19 mouse cellular contexts compared by ENCODE assay signal in the genomic region with DNA sequence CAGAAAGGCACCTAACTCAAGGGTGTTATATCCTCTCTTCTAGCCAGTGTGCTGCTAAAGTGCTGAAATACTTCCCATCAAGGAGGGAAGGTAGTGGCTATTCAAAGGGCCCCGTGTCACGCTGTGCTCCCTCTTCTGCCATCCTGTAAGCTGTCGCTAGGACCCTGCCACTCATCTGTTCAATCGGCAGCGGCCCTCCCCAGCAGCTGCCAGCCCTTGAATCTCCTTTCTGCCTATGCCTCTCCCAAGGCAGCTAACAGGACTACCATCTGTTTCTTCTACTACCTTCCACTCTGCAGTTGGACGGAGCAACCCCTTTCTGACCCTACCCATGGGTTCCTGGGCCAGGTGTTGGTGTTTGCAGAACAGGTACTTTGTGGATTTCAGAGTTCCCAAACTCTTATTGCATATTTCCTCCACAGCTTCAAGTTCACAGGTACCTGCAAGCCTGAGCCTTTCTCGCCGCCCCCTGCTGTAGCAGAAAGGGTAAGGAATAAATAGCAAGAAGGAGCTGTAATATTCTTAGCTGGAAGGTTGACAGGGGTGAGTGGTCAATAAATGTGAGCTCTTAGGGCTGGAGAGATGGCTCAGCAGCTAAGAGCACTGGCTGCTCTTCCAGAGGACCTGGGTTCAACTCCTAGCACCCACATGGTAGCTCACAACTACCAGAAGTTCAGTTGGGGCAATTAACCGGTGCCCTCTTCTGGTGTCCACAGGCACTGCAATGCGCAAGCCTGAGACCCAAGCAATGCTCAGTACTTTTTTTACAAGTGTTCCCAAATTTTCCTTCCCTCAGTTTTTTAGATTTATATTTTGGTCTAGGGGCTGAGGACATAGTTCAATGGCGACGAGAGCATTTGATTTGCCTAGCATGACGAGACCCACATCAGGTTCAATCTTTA. TPM values are rescaled to one million over a fixed set of nuclear protein-coding genes. Genes with fewer than 3 reads are reported as not detected.
DNase-seq lines count a peak whose midpoint lies in the region; ATAC-seq and TF ChIP-seq lines count a peak whose summit lies in the region.
"Had no signal": no experiment of that assay in that cellular context is flagged by ENCODE, and none has a peak within 500 bp of the region (broad histone marks: within the 10 kb centered on the region; RNA-seq: fewer than 3 reads in every experiment).

No protein-coding gene starts in this region.

- peak overlapping the region; percentile 45; the same call in 1 of the 2 replicates for H3K27ac ChIP-seq in hindbrain, postnatal 0 days
- no peak overlapping the region for H3K27ac ChIP-seq in hindbrain, embryonic 11.5 days (ENCODE audit: low read depth, low read length)
- H3K27ac ChIP-seq in lung, postnatal 0 days (ENCODE audit: low read length): no peak overlapping the region
- H3K27ac ChIP-seq: hindbrain, embryonic 14.5 days; neural tube, embryonic 15.5 days had no signal

- peaks cover 3% of the 10 kb centered on the region; the same call in 1 of the 2 replicates for H3K36me3 ChIP-seq in hindbrain, postnatal 0 days (ENCODE audit: insufficient read depth, low read length)
- H3K36me3 ChIP-seq in hindbrain, embryonic 11.5 days (ENCODE audit: control insufficient read depth, insufficient read depth, low read length): 0 out of 2 replicates have a peak, but pooled peaks cover 2% of the 10 kb centered on the region
- H3K36me3 ChIP-seq in lung, postnatal 0 days (ENCODE audit: insufficient read depth, low read length): no peaks in the 10 kb centered on the region

- no peak for ATAC-seq in hindbrain, postnatal 0 days
- ATAC-seq in hindbrain, embryonic 11.5 days (ENCODE audit: low FRiP score): no peak
- no peak for ATAC-seq in lung, postnatal 0 days
- no peak for ATAC-seq in megakaryocyte-erythroid progenitor cell, adult 5-6 weeks (replicated peaks; ENCODE audit: low FRiP score, low TSS enrichment, poor library complexity, severe bottlenecking)
- ATAC-seq: forebrain, postnatal 0 days had no signal

- peak; percentile 38; the same call in 1 of the 2 replicates for TF ChIP-seq CTCF in hindbrain, postnatal 0 days (IDR thresholded peaks at IDR 0.05; ENCODE audit: low read depth)
- TF ChIP-seq CTCF in lung, postnatal 0 days (IDR thresholded peaks at IDR 0.05): peak; percentile 24

- H3K4me2 ChIP-seq in hindbrain, postnatal 0 days (ENCODE audit: low read depth, low read length): no peak overlapping the region
- H3K4me2 ChIP-seq in hindbrain, embryonic 11.5 days (replicated peaks; ENCODE audit: low read depth, low read length): no peak overlapping the region
- no peak overlapping the region for H3K4me2 ChIP-seq in lung, postnatal 0 days (replicated peaks; ENCODE audit: low read depth, low read length)
- H3K4me2 ChIP-seq: hindbrain, embryonic 14.5 days; neural tube, embryonic 15.5 days had no signal

- H3K9ac ChIP-seq in hindbrain, postnatal 0 days (replicated peaks; ENCODE audit: low read length): no peak overlapping the region
- no peak overlapping the region for H3K9ac ChIP-seq in hindbrain, embryonic 11.5 days (ENCODE audit: low read depth, low read length)
- H3K9ac ChIP-seq in lung, postnatal 0 days (replicated peaks; ENCODE audit: low read depth): no peak overlapping the region
- H3K9ac ChIP-seq: forebrain, postnatal 0 days; hindbrain, embryonic 14.5 days; liver, embryonic 15.5 days; neural tube, embryonic 15.5 days had no signal

- no peaks in the 10 kb centered on the region for H3K9me3 ChIP-seq in hindbrain, postnatal 0 days (ENCODE audit: low read length)
- no peaks in the 10 kb centered on the region for H3K9me3 ChIP-seq in hindbrain, embryonic 11.5 days (ENCODE audit: control insufficient read depth, low read length)
- no peaks in the 10 kb centered on the region for H3K9me3 ChIP-seq in lung, postnatal 0 days (ENCODE audit: low read length)
- H3K9me3 ChIP-seq: liver, embryonic 15.5 days; neural tube, embryonic 15.5 days had no signal

- peaks cover 16% of the 10 kb centered on the region for H3K4me1 ChIP-seq in hindbrain, postnatal 0 days (ENCODE audit: insufficient read depth, low read length)
- peaks cover 7% of the 10 kb centered on the region; the same call in 1 of the 2 replicates for H3K4me1 ChIP-seq in hindbrain, embryonic 11.5 days (replicated peaks; ENCODE audit: control insufficient read depth, insufficient read depth, low read length)
- H3K4me1 ChIP-seq in lung, postnatal 0 days (ENCODE audit: insufficient read depth, low read depth, low read length): no peaks in the 10 kb centered on the region

- WGBS in hindbrain, postnatal 0 days: 72% methylated on average over 13 of the region's 13 CpGs
- whole genome bisulfite sequencing in hindbrain, embryonic 11.5 days: 87% methylated on average over 13 of the region's 13 CpGs
- WGBS in lung, postnatal 0 days: 95% methylated on average over 13 of the region's 13 CpGs

- DNase-seq in hindbrain, postnatal 0 days (ENCODE audit: low spot score): no peak
- DNase-seq in hindbrain, embryonic 11.5 days (ENCODE audit: low spot score): no peak
- no peak for DNase-seq in lung, postnatal 0 days (ENCODE audit: low spot score)
- DNase-seq in lung, postnatal 14 days: no peak
- DNase-seq in cerebellum, postnatal 10 days: peak; percentile 70 to 81
- DNase-seq in embryo, embryonic 10.5 days (ENCODE audit: low spot score): no peak
- DNase-seq: forebrain, postnatal 0 days; gastrocnemius, postnatal 14 days; right cerebral cortex, adult 18-20 months; thymus, adult 18-20 months had no signal

- no peak overlapping the region for H3K4me3 ChIP-seq in hindbrain, postnatal 0 days (ENCODE audit: low read length)
- H3K4me3 ChIP-seq in hindbrain, embryonic 11.5 days (ENCODE audit: low read depth, low read length): no peak overlapping the region
- H3K4me3 ChIP-seq in lung, postnatal 0 days (ENCODE audit: low read depth, low read length): no peak overlapping the region
- H3K4me3 ChIP-seq: erythroblast, embryonic 14.5 days; liver, embryonic 15.5 days; neural tube, embryonic 15.5 days had no signal

- H3K27me3 ChIP-seq in hindbrain, postnatal 0 days (ENCODE audit: insufficient read depth, low read length): no peaks in the 10 kb centered on the region
- H3K27me3 ChIP-seq in hindbrain, embryonic 11.5 days (ENCODE audit: control insufficient read depth, insufficient read depth, low read length): no peaks in the 10 kb centered on the region
- H3K27me3 ChIP-seq in lung, postnatal 0 days (replicated peaks; ENCODE audit: insufficient read depth, low read length): no peaks in the 10 kb centered on the region
- H3K27me3 ChIP-seq: liver, embryonic 15.5 days; neural tube, embryonic 15.5 days had no signal

- no peak for TF ChIP-seq EP300 in lung, postnatal 0 days (IDR thresholded peaks at IDR 0.05)

RNA-seq across cellular contexts. Expression of gene Shf, which starts 6.1 kb away (rescaled TPM):
- 131 and 134 TPM in 2 replicates for total RNA-seq in hindbrain, postnatal 0 days (2014; rRNA removed)
- 12.2 and 13.0 TPM in 2 replicates for polyA plus RNA-seq in hindbrain, postnatal 0 days (2015; fragmentation: Nextera tagmentation; extraction: Ambion mirVana)
- polyA plus RNA-seq in hindbrain, embryonic 11.5 days (2014; fragmentation: Nextera tagmentation; extraction: Ambion mirVana): 10.3 and 11.7 TPM in 2 replicates
- 1.8 and 2.5 TPM in 2 replicates for polyA plus RNA-seq in lung, postnatal 0 days (2015; fragmentation: Nextera tagmentation; extraction: Ambion mirVana)
- total RNA-seq in megakaryocyte-erythroid progenitor cell, adult 5-6 weeks (2014; fragmentation: Nextera tagmentation): 5.2 and 8.7 TPM in 2 replicates
- total RNA-seq in megakaryocyte-erythroid progenitor cell, adult 5-6 weeks (2017): 1.6 and 13.8 TPM in 2 replicates

RNA-seq across cellular contexts. Expression of gene Duox1, which starts 47.4 kb away (rescaled TPM):
- 0.10 and 0.11 TPM in 2 replicates for total RNA-seq in hindbrain, postnatal 0 days (2014; rRNA removed)
- 0.10 and 0.14 TPM in 2 replicates for polyA plus RNA-seq in hindbrain, postnatal 0 days (2015; fragmentation: Nextera tagmentation; extraction: Ambion mirVana)
- polyA plus RNA-seq in hindbrain, embryonic 11.5 days (2014; fragmentation: Nextera tagmentation; extraction: Ambion mirVana): 0.12 TPM in 1 of 2 replicates, not detected in the other
- polyA plus RNA-seq in lung, postnatal 0 days (2015; fragmentation: Nextera tagmentation; extraction: Ambion mirVana): 0.06 and 0.15 TPM in 2 replicates
- total RNA-seq in megakaryocyte-erythroid progenitor cell, adult 5-6 weeks (2014; fragmentation: Nextera tagmentation): not detected in 2 replicates
- total RNA-seq in megakaryocyte-erythroid progenitor cell, adult 5-6 weeks (2017): not detected in 2 replicates
- total RNA-seq: forebrain, postnatal 0 days; layer of hippocampus, adult 18-20 months had no signal
- polyA plus RNA-seq: erythroblast, embryonic 14.5 days; kidney, embryonic 14.5 days; liver, embryonic 15.5 days had no signal

RNA-seq across cellular contexts. Expression of gene Duoxa1, which starts 49.3 kb away (rescaled TPM):
- total RNA-seq in hindbrain, postnatal 0 days (2014; rRNA removed): not detected in 2 replicates
- 0.35 TPM in 2 replicates for polyA plus RNA-seq in hindbrain, postnatal 0 days (2015; fragmentation: Nextera tagmentation; extraction: Ambion mirVana)
- polyA plus RNA-seq in hindbrain, embryonic 11.5 days (2014; fragmentation: Nextera tagmentation; extraction: Ambion mirVana): 0.07 TPM in 1 of 2 replicates, not detected in the other
- 0.21 TPM in 1 of 2 replicates, not detected in the other for polyA plus RNA-seq in lung, postnatal 0 days (2015; fragmentation: Nextera tagmentation; extraction: Ambion mirVana)
- not detected in 2 replicates for total RNA-seq in megakaryocyte-erythroid progenitor cell, adult 5-6 weeks (2014; fragmentation: Nextera tagmentation)
- total RNA-seq in megakaryocyte-erythroid progenitor cell, adult 5-6 weeks (2017): not detected in 2 replicates
- total RNA-seq: left cerebral cortex, postnatal 14 days had no signal
- polyA plus RNA-seq: erythroblast, embryonic 14.5 days; heart, embryonic 14.5 days; kidney, embryonic 14.5 days; liver, embryonic 15.5 days had no signal

Comparison
In these comparisons a context has a peak if more than half of its experiments do, and no peak if none do; other contexts are left out.
1. DNase-seq: peak in cerebellum, postnatal 10 days (2 of 2); none in hindbrain, postnatal 0 days (single experiment), hindbrain, embryonic 11.5 days (single experiment), lung, postnatal 0 days (single experiment), lung, postnatal 14 days (single experiment) and embryo, embryonic 10.5 days (single experiment).